ENCODE assay signal across 24 mouse cellular contexts in genomic region chr12:8998318-8998717, GRCm38 (mm10). TPM values are rescaled to one million over a fixed set of nuclear protein-coding genes. Genes with fewer than 3 reads are reported as not detected.
"Had no signal": no experiment of that assay in that cellular context is flagged by ENCODE, and none has a peak within 500 bp of the region (broad histone marks: within the 10 kb centered on the region; RNA-seq: fewer than 3 reads in every experiment).

No protein-coding gene starts in this region.

- H3K4me3 ChIP-seq: layer of hippocampus, adult 2 months; left cerebral cortex, adult 2 months; liver, embryonic 13.5 days; megakaryocyte, embryonic 14.5 days; neural tube, embryonic 12.5 days; neural tube, embryonic 15.5 days had no signal

- H3K4me1 ChIP-seq: liver, embryonic 13.5 days; neural tube, embryonic 12.5 days; neural tube, embryonic 15.5 days had no signal

- H3K9me3 ChIP-seq: liver, embryonic 13.5 days; neural tube, embryonic 12.5 days; neural tube, embryonic 15.5 days had no signal

- DNase-seq: kidney, adult 2 months; kidney, postnatal 25 days; layer of hippocampus, adult 9-11 months; layer of hippocampus, postnatal 36 days; liver, embryonic 13.5 days; lung, adult 2 months; lung, postnatal 14 days; midbrain, embryonic 14.5 days; thymus, adult 2 months; thymus, postnatal 14 days; thymus, postnatal 4 days had no signal

- H3K9ac ChIP-seq: liver, embryonic 13.5 days; neural tube, embryonic 12.5 days; neural tube, embryonic 15.5 days had no signal

- H3K27me3 ChIP-seq: liver, embryonic 13.5 days; neural tube, embryonic 12.5 days; neural tube, embryonic 15.5 days had no signal

- H3K36me3 ChIP-seq: liver, embryonic 13.5 days; neural tube, embryonic 12.5 days had no signal

- H3K27ac ChIP-seq: kidney, postnatal 0 days; layer of hippocampus, adult 2 months; left cerebral cortex, adult 2 months; liver, embryonic 13.5 days; macrophage; neural tube, embryonic 12.5 days; neural tube, embryonic 15.5 days; stomach, postnatal 0 days had no signal

- H3K4me2 ChIP-seq: liver, embryonic 13.5 days; midbrain, embryonic 11.5 days; neural tube, embryonic 12.5 days; neural tube, embryonic 15.5 days had no signal

RNA-seq across cellular contexts. Expression of gene Matn3, which starts 50.6 kb away (rescaled TPM):
- total RNA-seq: layer of hippocampus, adult 2 months; layer of hippocampus, postnatal 36 days; left cerebral cortex, postnatal 36 days; liver, adult 2 months had no signal
- polyA plus RNA-seq: kidney, adult 2 months; large intestine, adult 2 months; liver, adult 2 months; macrophage; small intestine, adult 2 months had no signal
